Comparison of ENCODE assay signal across 20 mouse cellular contexts in the genomic region with DNA sequence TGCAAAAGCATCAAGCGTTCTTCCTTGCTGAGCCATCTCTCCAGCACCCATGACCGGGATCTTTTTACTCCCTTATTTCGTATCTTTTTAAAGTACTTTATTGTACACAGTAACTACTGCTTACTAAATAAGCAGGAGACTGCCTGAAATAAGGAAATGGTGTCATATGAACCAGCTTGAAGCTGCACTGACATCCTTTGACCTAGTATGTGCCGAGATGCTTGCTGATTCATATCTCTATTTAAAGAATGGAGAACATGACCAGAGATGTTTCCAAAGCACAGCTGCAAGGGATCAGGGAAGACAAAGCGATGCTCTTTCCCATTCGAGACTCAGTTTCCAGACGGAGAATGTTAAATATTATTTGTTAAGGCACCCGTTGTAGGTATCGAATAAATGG. TPM values are rescaled to one million over a fixed set of nuclear protein-coding genes. Genes with fewer than 3 reads are reported as not detected.
"Had no signal": no experiment of that assay in that cellular context is flagged by ENCODE, and none has a peak within 500 bp of the region (broad histone marks: within the 10 kb centered on the region; RNA-seq: fewer than 3 reads in every experiment).

No protein-coding gene starts in this region.

- ATAC-seq: intestine, embryonic 15.5 days; midbrain, embryonic 13.5 days had no signal

- DNase-seq: kidney, adult 18-20 months; kidney, postnatal 14 days; lung, postnatal 14 days; thymus, adult 2 months; thymus, postnatal 25 days had no signal

- H3K9ac ChIP-seq: intestine, embryonic 15.5 days; limb, embryonic 12.5 days; lung, embryonic 15.5 days; midbrain, embryonic 13.5 days; neural tube, embryonic 15.5 days; stomach, embryonic 15.5 days had no signal

- H3K4me2 ChIP-seq: intestine, embryonic 15.5 days; limb, embryonic 12.5 days; liver, embryonic 11.5 days; lung, embryonic 15.5 days; midbrain, embryonic 13.5 days; neural tube, embryonic 15.5 days; stomach, embryonic 15.5 days had no signal

- H3K4me1 ChIP-seq: limb, embryonic 12.5 days; midbrain, embryonic 13.5 days; stomach, embryonic 15.5 days had no signal

- H3K27ac ChIP-seq: intestine, embryonic 15.5 days; limb, embryonic 12.5 days; lung, embryonic 15.5 days; midbrain, embryonic 13.5 days; neural tube, embryonic 15.5 days; stomach, embryonic 15.5 days had no signal

- H3K27me3 ChIP-seq: intestine, embryonic 15.5 days; limb, embryonic 12.5 days; lung, embryonic 15.5 days; midbrain, embryonic 13.5 days; neural tube, embryonic 15.5 days; stomach, embryonic 15.5 days had no signal

- H3K9me3 ChIP-seq: intestine, embryonic 15.5 days; limb, embryonic 12.5 days; lung, embryonic 15.5 days; midbrain, embryonic 13.5 days; neural tube, embryonic 15.5 days; stomach, embryonic 15.5 days had no signal

- H3K4me3 ChIP-seq: intestine, embryonic 15.5 days; limb, embryonic 12.5 days; lung, embryonic 15.5 days; midbrain, embryonic 13.5 days; myocyte; neural tube, embryonic 15.5 days; stomach, embryonic 15.5 days had no signal

- H3K36me3 ChIP-seq: intestine, embryonic 15.5 days; limb, embryonic 12.5 days; lung, embryonic 15.5 days; midbrain, embryonic 13.5 days; neural tube, embryonic 15.5 days; stomach, embryonic 15.5 days had no signal

RNA-seq across cellular contexts. Expression of a gene that starts 33.4 kb away (rescaled TPM):
- polyA plus RNA-seq: myocyte had no signal

RNA-seq across cellular contexts. Expression of a gene that starts 33.7 kb away (rescaled TPM):
- total RNA-seq: layer of hippocampus, adult 8-10 months; layer of hippocampus, postnatal 25 days; left cerebral cortex, adult 8-10 months; left cerebral cortex, postnatal 25 days; midbrain, postnatal 0 days had no signal
- polyA plus RNA-seq: kidney, embryonic 14.5 days; large intestine, adult 2 months; liver, embryonic 11.5 days; lung, embryonic 15.5 days; midbrain, postnatal 0 days; myocyte; neural tube, embryonic 15.5 days; stomach, embryonic 15.5 days had no signal
